Mouse (Mus musculus): ENCODE results near the gene Wdr77.

- TF ChIP-seq CTCF (IDR thresholded peaks at IDR 0.05; ENCODE audit: low read depth, low read length) (no peak), POLR2A (IDR thresholded peaks at IDR 0.05; ENCODE audit: extremely low read depth, insufficient read depth, low read length) (no peak)
Measured at GRCm38 (mm10) chr3:105927561-105928194, 31.5 kb upstream of the Wdr77 start.
